In the genomic region with DNA sequence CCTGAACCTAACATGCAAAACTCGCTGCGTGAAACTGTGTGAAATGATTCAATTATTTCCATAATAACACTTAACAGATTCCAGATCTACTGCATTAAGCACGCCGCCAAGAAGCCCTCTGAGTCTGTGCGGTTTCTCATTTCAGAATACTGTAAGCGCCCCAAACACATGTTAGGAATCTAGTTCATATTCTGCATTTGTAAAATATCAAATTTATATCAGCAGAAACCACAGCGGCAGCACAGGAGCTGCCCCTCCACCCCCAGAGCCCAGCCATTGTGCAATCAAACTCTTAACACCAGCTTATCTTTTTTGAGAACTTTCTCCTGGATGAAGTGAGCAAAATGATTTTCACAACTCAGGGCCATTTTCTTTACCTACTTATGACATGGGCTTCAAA, we compare ENCODE assay signal across 12 mouse cellular contexts.
DNase-seq lines count a peak whose midpoint lies in the region; ATAC-seq and TF ChIP-seq lines count a peak whose summit lies in the region.
"Had no signal": no experiment of that assay in that cellular context is flagged by ENCODE, and none has a peak within 500 bp of the region (broad histone marks: within the 10 kb centered on the region; RNA-seq: fewer than 3 reads in every experiment).

No protein-coding gene starts in this region.

- no peaks in the 10 kb centered on the region for H3K36me3 ChIP-seq in heart, embryonic 14.5 days (ENCODE audit: control insufficient read depth, insufficient read depth, low read length)
- no peaks in the 10 kb centered on the region for H3K36me3 ChIP-seq in lung, embryonic 16.5 days (ENCODE audit: control insufficient read depth, insufficient read depth, low read length)
- H3K36me3 ChIP-seq in midbrain, postnatal 0 days (ENCODE audit: insufficient read depth, low read length), result no peaks in the 10 kb centered on the region

- no peaks in the 10 kb centered on the region for H3K4me1 ChIP-seq in heart, embryonic 14.5 days (ENCODE audit: control insufficient read depth in 2 of 2, insufficient read depth in 2 of 2, low read length in 2 of 2)
- peaks cover 3% of the 10 kb centered on the region for H3K4me1 ChIP-seq in lung, embryonic 16.5 days (replicated peaks; ENCODE audit: control insufficient read depth, insufficient read depth, low read length)
- H3K4me1 ChIP-seq in midbrain, postnatal 0 days (ENCODE audit: insufficient read depth, low read length), result no peaks in the 10 kb centered on the region

- ATAC-seq in heart, embryonic 14.5 days (ENCODE audit: insufficient number of reproducible peaks, insufficient read depth, low FRiP score, low read depth), result no peak
- ATAC-seq in lung, embryonic 16.5 days (ENCODE audit: low read depth), result no peak
- ATAC-seq in midbrain, postnatal 0 days (ENCODE audit: low FRiP score), result no peak

- intact Hi-C loops in heart, postnatal 25 days (cut with DNase I), result no loop called here

- WGBS in heart, embryonic 14.5 days, result 64% methylated on average over 7 of the region's 7 CpGs
- WGBS in lung, embryonic 16.5 days, result 34% methylated on average over 7 of the region's 7 CpGs
- WGBS in midbrain, postnatal 0 days, result 64% methylated on average over 7 of the region's 7 CpGs

- no peaks in the 10 kb centered on the region for H3K27me3 ChIP-seq in heart, embryonic 14.5 days (ENCODE audit: control insufficient read depth, insufficient read depth, low read length)
- H3K27me3 ChIP-seq in lung, embryonic 16.5 days (ENCODE audit: control insufficient read depth, insufficient read depth, low read depth, low read length), result no peaks in the 10 kb centered on the region
- no peaks in the 10 kb centered on the region for H3K27me3 ChIP-seq in midbrain, postnatal 0 days (ENCODE audit: insufficient read depth, low read length)

- no peak for DNase-seq in heart, postnatal 25 days (ENCODE audit: low spot score)
- DNase-seq in 416B (ENCODE audit: low read depth) (peak; percentile 33), adipocyte (ENCODE audit: low spot score) (peak; percentile 4)
- DNase-seq in midbrain, postnatal 0 days (ENCODE audit: low spot score), result no peak
- DNase-seq in left cerebral cortex, adult 8-10 months (ENCODE audit: low spot score in 2 of 2), result no peak
- DNase-seq: adrenal gland, postnatal 14 days; cerebellum, postnatal 10 days; retina, postnatal 1 day; thymus, adult 18-20 months had no signal

- H3K4me2 ChIP-seq in heart, embryonic 14.5 days (ENCODE audit: low read length), result peak overlapping the region; percentile 4; the same call in 1 of the 2 replicates
- H3K4me2 ChIP-seq in lung, embryonic 16.5 days (ENCODE audit: low read depth, low read length), result peak overlapping the region; percentile 26
- H3K4me2 ChIP-seq in midbrain, postnatal 0 days (ENCODE audit: low read depth, low read length, poor library complexity, severe bottlenecking), result no peak overlapping the region

- H3K4me3 ChIP-seq in heart, embryonic 14.5 days (ENCODE audit: control insufficient read depth in 1 of 2, insufficient read depth in 1 of 2, low read depth in 1 of 2, low read length in 2 of 2), result no peak overlapping the region
- no peak overlapping the region for H3K4me3 ChIP-seq in lung, embryonic 16.5 days (ENCODE audit: low read length)
- no peak overlapping the region for H3K4me3 ChIP-seq in midbrain, postnatal 0 days (ENCODE audit: low read depth, low read length)

- no peak overlapping the region for H3K27ac ChIP-seq in heart, embryonic 14.5 days (replicated peaks in 1 of 2; ENCODE audit: control insufficient read depth in 1 of 2, insufficient read depth in 1 of 2, low read depth in 2 of 2, low read length in 2 of 2)
- no peak overlapping the region for H3K27ac ChIP-seq in lung, embryonic 16.5 days (ENCODE audit: low read length)
- H3K27ac ChIP-seq in midbrain, postnatal 0 days (ENCODE audit: low read depth, low read length), result no peak overlapping the region
- H3K27ac ChIP-seq: liver, embryonic 14.5 days had no signal

- H3K9ac ChIP-seq in heart, embryonic 14.5 days (ENCODE audit: low read length), result no peak overlapping the region
- no peak overlapping the region for H3K9ac ChIP-seq in lung, embryonic 16.5 days (ENCODE audit: low read length)
- H3K9ac ChIP-seq in midbrain, postnatal 0 days (replicated peaks; ENCODE audit: low read length, poor library complexity, severe bottlenecking), result no peak overlapping the region
- H3K9ac ChIP-seq: liver, embryonic 14.5 days had no signal

- H3K9me3 ChIP-seq in heart, embryonic 14.5 days (ENCODE audit: control insufficient read depth, low read length), result no peaks in the 10 kb centered on the region
- no peaks in the 10 kb centered on the region for H3K9me3 ChIP-seq in lung, embryonic 16.5 days (ENCODE audit: control insufficient read depth, low read length)
- H3K9me3 ChIP-seq in midbrain, postnatal 0 days (ENCODE audit: low read length), result no peaks in the 10 kb centered on the region

- TF ChIP-seq CTCF in midbrain, postnatal 0 days (IDR thresholded peaks at IDR 0.05), result no peak

Comparison
In these comparisons a context has a peak if more than half of its experiments do, and no peak if none do; other contexts are left out.
1. DNase-seq: peak in 416B (single experiment) and adipocyte (single experiment); none in heart, postnatal 25 days (single experiment), midbrain, postnatal 0 days (single experiment) and left cerebral cortex, adult 8-10 months (0 of 2).